Mouse (Mus musculus): Measurements from ENCODE around the gene Npffr2. TPM values are rescaled to one million over a fixed set of nuclear protein-coding genes. Genes with fewer than 3 reads are reported as not detected.

The Npffr2 gene
- polyA plus RNA-seq (2012; rRNA removed), result not detected in 2 replicates

- no peaks in the 10 kb centered on the region for H3K36me3 ChIP-seq (ENCODE audit: control insufficient read depth, insufficient read depth, low read length)
- no peaks in the 10 kb centered on the region for H3K27me3 ChIP-seq (ENCODE audit: control insufficient read depth, insufficient read depth, low read length)
- no peak for TF ChIP-seq POLR2A (IDR thresholded peaks at IDR 0.05; ENCODE audit: control insufficient read depth, extremely low read depth, insufficient read depth, low read length, poor library complexity)
- TF ChIP-seq CTCF (IDR thresholded peaks at IDR 0.05; ENCODE audit: borderline replicate concordance, control insufficient read depth, extremely low read depth, insufficient read depth, low read length, poor library complexity), result no peak
- H3K4me3 ChIP-seq (ENCODE audit: control insufficient read depth, insufficient read depth, low read length), result no peak within 1 kb of the TSS
- 20% methylated on average over 23 of the region's 23 CpGs for WGBS
- no peak for DNase-seq
- no peaks in the 10 kb centered on the region for H3K4me1 ChIP-seq (replicated peaks; ENCODE audit: control insufficient read depth, insufficient read depth, low read length)
- no peak within 1 kb of the TSS for H3K27ac ChIP-seq (ENCODE audit: control insufficient read depth, insufficient read depth, low read length)
Observed at GRCm38 (mm10) chr5:89526878-89527578, at the start of gene Npffr2. Gene Npffr2 (plus strand): TSS chr5:89527429.

GRCm38 (mm10) chr5:89492560-89492959 lies 34.7 kb upstream of the Npffr2 start:
- TF ChIP-seq POLR2A (IDR thresholded peaks at IDR 0.05; ENCODE audit: control insufficient read depth, extremely low read depth, insufficient read depth, low read length, poor library complexity) (no peak), CTCF (IDR thresholded peaks at IDR 0.05; ENCODE audit: borderline replicate concordance, control insufficient read depth, extremely low read depth, insufficient read depth, low read length, poor library complexity) (no peak)
- WGBS, result 93% methylated on average over 1 of the region's 1 CpGs

GRCm38 (mm10) chr5:89500182-89500581 lies 27.0 kb upstream of the Npffr2 start:
- TF ChIP-seq CTCF (IDR thresholded peaks at IDR 0.05; ENCODE audit: borderline replicate concordance, control insufficient read depth, extremely low read depth, insufficient read depth, low read length, poor library complexity) (no peak), POLR2A (IDR thresholded peaks at IDR 0.05; ENCODE audit: control insufficient read depth, extremely low read depth, insufficient read depth, low read length, poor library complexity) (no peak)
- Histone ChIP-seq H3K4me3 (ENCODE audit: control insufficient read depth, insufficient read depth, low read length) (no peak overlapping the region), H3K27me3 (ENCODE audit: control insufficient read depth, insufficient read depth, low read length) (no peaks in the 10 kb centered on the region), H3K4me1 (replicated peaks; ENCODE audit: control insufficient read depth, insufficient read depth, low read length) (no peaks in the 10 kb centered on the region), H3K36me3 (ENCODE audit: control insufficient read depth, insufficient read depth, low read length) (no peaks in the 10 kb centered on the region), H3K27ac (ENCODE audit: control insufficient read depth, insufficient read depth, low read length) (no peak overlapping the region)
- WGBS, result 54% methylated on average over 6 of the region's 6 CpGs
- DNase-seq, result no peak

More at GRCm38 (mm10) chr5:89492560-89492959, 34.7 kb upstream of the Npffr2 start:
- H3K4me3 ChIP-seq (ENCODE audit: control insufficient read depth, insufficient read depth, low read length), result no peak overlapping the region
- no peaks in the 10 kb centered on the region for H3K36me3 ChIP-seq (ENCODE audit: control insufficient read depth, insufficient read depth, low read length)
- DNase-seq, result no peak
- no peak overlapping the region for H3K27ac ChIP-seq (ENCODE audit: control insufficient read depth, insufficient read depth, low read length)
- H3K27me3 ChIP-seq (ENCODE audit: control insufficient read depth, insufficient read depth, low read length), result no peaks in the 10 kb centered on the region
- H3K4me1 ChIP-seq (replicated peaks; ENCODE audit: control insufficient read depth, insufficient read depth, low read length), result no peaks in the 10 kb centered on the region

- Histone ChIP-seq H3K36me3 (ENCODE audit: control insufficient read depth, insufficient read depth, low read length) (no peaks in the 10 kb centered on the region), H3K27me3 (ENCODE audit: control insufficient read depth, insufficient read depth, low read length) (no peaks in the 10 kb centered on the region), H3K27ac (ENCODE audit: control insufficient read depth, insufficient read depth, low read length) (no peak overlapping the region), H3K4me1 (replicated peaks; ENCODE audit: control insufficient read depth, insufficient read depth, low read length) (no peaks in the 10 kb centered on the region), H3K4me3 (ENCODE audit: control insufficient read depth, insufficient read depth, low read length) (no peak overlapping the region)
- 87% methylated on average over 4 of the region's 4 CpGs for WGBS
- DNase-seq, result no peak
- TF ChIP-seq POLR2A (IDR thresholded peaks at IDR 0.05; ENCODE audit: control insufficient read depth, extremely low read depth, insufficient read depth, low read length, poor library complexity) (no peak), CTCF (IDR thresholded peaks at IDR 0.05; ENCODE audit: borderline replicate concordance, control insufficient read depth, extremely low read depth, insufficient read depth, low read length, poor library complexity) (no peak)
Observed at GRCm38 (mm10) chr5:89518641-89519040, 8.6 kb upstream of the Npffr2 start.

- Histone ChIP-seq H3K27me3 (ENCODE audit: control insufficient read depth, insufficient read depth, low read length) (no peaks in the 10 kb centered on the region), H3K36me3 (ENCODE audit: control insufficient read depth, insufficient read depth, low read length) (no peaks in the 10 kb centered on the region), H3K27ac (ENCODE audit: control insufficient read depth, insufficient read depth, low read length) (no peak overlapping the region), H3K4me3 (ENCODE audit: control insufficient read depth, insufficient read depth, low read length) (no peak overlapping the region), H3K4me1 (replicated peaks; ENCODE audit: control insufficient read depth, insufficient read depth, low read length) (no peaks in the 10 kb centered on the region)
- TF ChIP-seq CTCF (IDR thresholded peaks at IDR 0.05; ENCODE audit: borderline replicate concordance, control insufficient read depth, extremely low read depth, insufficient read depth, low read length, poor library complexity), result no peak
- TF ChIP-seq POLR2A (IDR thresholded peaks at IDR 0.05; ENCODE audit: control insufficient read depth, extremely low read depth, insufficient read depth, low read length, poor library complexity), result no peak
- DNase-seq, result no peak
- 17% methylated on average over 14 of the region's 14 CpGs for WGBS
Observed at GRCm38 (mm10) chr5:89526181-89526778, 949 bp upstream of the Npffr2 start.

GRCm38 (mm10) chr5:89528951-89529350 lies 1.7 kb downstream of the Npffr2 start:
- Histone ChIP-seq H3K4me1 (replicated peaks; ENCODE audit: control insufficient read depth, insufficient read depth, low read length) (no peaks in the 10 kb centered on the region), H3K27ac (ENCODE audit: control insufficient read depth, insufficient read depth, low read length) (no peak overlapping the region), H3K36me3 (ENCODE audit: control insufficient read depth, insufficient read depth, low read length) (no peaks in the 10 kb centered on the region), H3K4me3 (ENCODE audit: control insufficient read depth, insufficient read depth, low read length) (no peak overlapping the region), H3K27me3 (ENCODE audit: control insufficient read depth, insufficient read depth, low read length) (no peaks in the 10 kb centered on the region)
- TF ChIP-seq CTCF (IDR thresholded peaks at IDR 0.05; ENCODE audit: borderline replicate concordance, control insufficient read depth, extremely low read depth, insufficient read depth, low read length, poor library complexity) (no peak), POLR2A (IDR thresholded peaks at IDR 0.05; ENCODE audit: control insufficient read depth, extremely low read depth, insufficient read depth, low read length, poor library complexity) (no peak)
- no peak for DNase-seq
- 38% methylated on average over 4 of the region's 4 CpGs for WGBS
